Mouse (Mus musculus): ENCODE data around the gene Gm14597.
"Not testable (repeated sequence)": the region's sequence is repeated elsewhere in the genome, so short reads cannot be mapped to it uniquely, and the experiment has no call there.

Gene Gm14597

GRCm38 (mm10) chrX:53608879-53609278 lies at the start of gene Gm14597:
TSS of gene Gm14597 (minus strand) at chrX:53608979.
- not testable (repeated sequence) for DNase-seq (ENCODE audit: low spot score)

- not testable (repeated sequence) for DNase-seq (ENCODE audit: low spot score)
Measured at GRCm38 (mm10) chrX:53652917-53653316, 44.1 kb upstream of the Gm14597 start.

GRCm38 (mm10) chrX:53645885-53646284 lies 37.1 kb upstream of the Gm14597 start:
- DNase-seq (ENCODE audit: low spot score), result no peak

- DNase-seq (ENCODE audit: low spot score), result peak; percentile 64
Measured at GRCm38 (mm10) chrX:53642980-53643961, 34.5 kb upstream of the Gm14597 start, which contains the start of gene Rtl8a. TSS of gene Rtl8a (minus strand) at chrX:53643682.

- not testable (repeated sequence) for DNase-seq (ENCODE audit: low spot score)
Measured at GRCm38 (mm10) chrX:53642604-53642979, 33.8 kb upstream of the Gm14597 start.

- not testable (repeated sequence) for DNase-seq (ENCODE audit: low spot score)
Measured at GRCm38 (mm10) chrX:53638107-53638506, 29.3 kb upstream of the Gm14597 start.

- not testable (repeated sequence) for DNase-seq (ENCODE audit: low spot score)
Measured at GRCm38 (mm10) chrX:53611395-53611794, 2.6 kb upstream of the Gm14597 start.

- peak; percentile 54 for DNase-seq (ENCODE audit: low spot score)
Measured at GRCm38 (mm10) chrX:53610571-53610970, 1.8 kb upstream of the Gm14597 start.

GRCm38 (mm10) chrX:53608122-53608813 lies 511 bp downstream of the Gm14597 start:
- DNase-seq (ENCODE audit: low spot score), result peak; percentile 4

- DNase-seq (ENCODE audit: low spot score), result peak; percentile 72
Measured at GRCm38 (mm10) chrX:53607242-53608121, 1.3 kb downstream of the Gm14597 start, which contains the start of gene Rtl8c. TSS of gene Rtl8c (plus strand) at chrX:53608032.

- not testable (repeated sequence) for DNase-seq (ENCODE audit: low spot score)
Measured at GRCm38 (mm10) chrX:53606176-53606575, 2.6 kb downstream of the Gm14597 start.

- DNase-seq (ENCODE audit: low spot score), result peak; percentile 36
Measured at GRCm38 (mm10) chrX:53599993-53600392, 8.8 kb downstream of the Gm14597 start.

- DNase-seq (ENCODE audit: low spot score), result not testable (repeated sequence)
Measured at GRCm38 (mm10) chrX:53583404-53583803, 25.4 kb downstream of the Gm14597 start.

GRCm38 (mm10) chrX:53581407-53581806 lies 27.4 kb downstream of the Gm14597 start:
- DNase-seq (ENCODE audit: low spot score), result not testable (repeated sequence)

- DNase-seq (ENCODE audit: low spot score), result no peak
Measured at GRCm38 (mm10) chrX:53579311-53579710, 29.5 kb downstream of the Gm14597 start.

Data from left cerebral cortex, adult 11 months (tissue).